Mouse (Mus musculus): ENCODE measurements around the gene Bcl9l.
A peak's percentile ranks its signal among the peaks of the same experiment; 100 is the strongest.

The Bcl9l gene

DNA sequence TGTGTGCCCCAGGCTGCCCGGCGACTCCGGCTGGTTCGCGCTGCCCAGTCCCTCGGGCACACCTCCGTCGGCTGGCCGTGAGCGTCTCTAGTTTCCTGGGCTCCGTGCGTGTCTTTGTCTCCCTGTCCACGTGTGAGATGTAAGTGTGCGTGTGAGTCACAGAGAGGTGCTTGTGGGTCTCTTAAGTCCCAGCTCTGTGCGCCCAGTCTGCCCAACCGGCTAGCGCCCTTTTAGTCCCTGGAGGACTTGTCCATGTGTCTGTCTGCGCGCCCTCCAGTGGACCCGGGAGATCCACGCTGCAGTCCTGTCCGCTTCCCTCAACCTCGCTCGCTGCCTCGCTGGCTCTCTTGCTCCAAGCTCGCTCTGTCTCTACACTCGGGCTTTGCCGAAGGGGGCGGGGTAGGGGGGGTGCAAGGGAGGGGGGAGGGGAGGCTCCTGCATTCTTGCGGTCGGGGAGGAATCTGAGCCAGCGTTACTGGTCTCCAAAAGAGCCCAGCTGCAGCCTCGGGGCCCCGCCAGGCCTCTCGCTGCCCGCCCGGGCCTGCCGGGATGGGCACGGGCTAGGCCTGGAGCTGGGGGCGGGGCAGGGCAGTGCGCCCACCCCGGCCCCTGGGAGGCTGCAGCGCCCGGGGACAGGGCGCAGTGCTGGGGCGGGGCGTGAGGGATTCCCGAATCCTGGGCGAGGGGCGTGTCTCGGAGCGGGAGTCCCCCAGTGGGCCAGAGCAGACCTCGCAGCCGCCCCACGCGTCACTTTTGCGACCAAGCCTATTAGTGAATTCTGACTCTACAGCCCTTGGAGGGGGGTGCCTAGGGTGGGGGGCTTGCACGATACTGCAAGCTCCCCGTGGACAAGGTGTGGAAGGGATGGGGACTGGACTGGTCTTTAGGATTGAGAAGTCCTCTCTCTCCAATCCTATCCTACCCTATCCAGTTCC is 16.1 kb downstream of the Bcl9l start:
- DNase-seq = peak; percentile 93

DNA sequence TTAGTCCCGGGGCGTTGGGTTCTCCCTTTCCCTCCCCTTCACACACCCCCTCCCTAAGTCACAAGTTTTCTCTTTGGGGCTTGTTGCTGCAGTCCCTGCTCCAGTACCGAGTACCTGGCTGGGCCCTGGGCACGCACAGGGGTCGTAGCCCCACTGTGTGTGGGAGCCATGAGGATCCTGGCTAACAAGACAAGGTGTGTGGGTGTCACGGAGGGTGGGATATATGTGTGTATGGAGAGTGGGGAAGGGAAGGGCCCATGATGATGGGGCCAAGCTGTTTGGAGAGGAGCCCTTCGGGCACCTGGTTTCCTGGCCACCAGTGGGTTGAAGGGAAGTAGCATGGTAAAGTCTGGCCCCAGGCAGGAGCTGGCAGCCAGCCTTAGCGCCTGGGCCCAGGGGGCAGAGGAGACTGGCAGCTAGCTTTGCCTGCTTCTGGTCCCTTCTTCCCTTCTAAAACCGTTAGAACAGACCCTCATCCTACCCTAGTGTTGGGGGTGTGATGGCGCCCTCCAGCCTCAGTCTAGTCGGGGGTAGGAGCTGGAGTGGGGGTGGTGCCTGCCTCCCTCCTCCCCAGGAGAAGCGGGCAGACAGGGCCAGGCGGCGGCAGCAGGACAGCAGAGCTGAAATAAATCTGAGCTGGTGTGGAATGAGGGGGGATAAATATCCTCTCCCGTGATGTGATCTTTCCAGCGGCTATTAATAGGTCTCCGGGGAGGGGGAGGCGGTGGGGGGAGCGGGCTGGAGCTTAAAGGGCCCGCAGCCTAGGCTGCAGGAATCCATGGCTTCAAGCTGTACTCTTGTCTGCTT is 16.9 kb downstream of the Bcl9l start:
- no peak for DNase-seq

DNA sequence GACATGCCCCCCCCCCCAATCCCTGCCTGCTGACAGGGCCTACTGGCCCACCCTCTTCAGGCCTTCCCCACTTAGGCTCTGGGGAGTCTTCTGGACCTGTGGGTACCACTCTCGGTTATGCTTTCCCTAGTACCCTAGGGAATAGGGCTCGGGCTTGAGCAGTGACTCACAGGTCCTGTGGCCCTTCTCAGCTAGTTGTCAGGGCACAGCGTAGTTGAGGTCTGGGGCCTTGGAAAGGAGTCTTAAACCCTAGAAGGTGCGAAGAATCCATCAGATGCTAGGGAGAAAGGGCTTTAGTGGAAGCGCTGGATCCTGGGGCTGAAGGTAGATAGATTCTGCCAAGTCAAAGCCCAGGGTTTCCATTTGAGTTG is 17.5 kb downstream of the Bcl9l start:
- no peak for DNase-seq

DNA sequence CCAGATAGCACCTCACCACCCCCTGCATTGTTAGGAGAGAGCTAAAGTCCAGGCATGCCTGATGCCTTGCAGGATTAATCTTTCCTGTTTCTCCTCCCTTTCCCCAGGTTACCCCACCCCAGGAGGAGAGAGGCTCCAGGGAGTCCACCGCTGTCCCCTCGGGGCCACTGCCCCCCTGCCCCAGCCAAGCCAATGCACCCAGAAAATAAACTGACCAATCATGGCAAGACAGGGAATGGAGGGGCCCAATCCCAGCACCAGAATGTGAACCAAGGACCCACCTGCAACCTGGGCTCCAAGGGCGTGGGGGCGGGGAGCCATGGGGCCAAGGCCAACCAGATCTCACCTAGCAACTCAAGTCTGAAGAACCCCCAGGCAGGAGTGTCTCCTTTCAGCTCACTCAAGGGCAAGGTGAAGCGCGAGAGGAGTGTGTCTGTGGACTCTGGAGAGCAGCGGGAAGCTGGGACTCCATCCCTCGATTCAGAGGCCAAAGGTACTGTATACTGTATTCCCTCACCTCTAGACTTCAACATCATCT is 18.1 kb downstream of the Bcl9l start:
- no peak for DNase-seq

DNA sequence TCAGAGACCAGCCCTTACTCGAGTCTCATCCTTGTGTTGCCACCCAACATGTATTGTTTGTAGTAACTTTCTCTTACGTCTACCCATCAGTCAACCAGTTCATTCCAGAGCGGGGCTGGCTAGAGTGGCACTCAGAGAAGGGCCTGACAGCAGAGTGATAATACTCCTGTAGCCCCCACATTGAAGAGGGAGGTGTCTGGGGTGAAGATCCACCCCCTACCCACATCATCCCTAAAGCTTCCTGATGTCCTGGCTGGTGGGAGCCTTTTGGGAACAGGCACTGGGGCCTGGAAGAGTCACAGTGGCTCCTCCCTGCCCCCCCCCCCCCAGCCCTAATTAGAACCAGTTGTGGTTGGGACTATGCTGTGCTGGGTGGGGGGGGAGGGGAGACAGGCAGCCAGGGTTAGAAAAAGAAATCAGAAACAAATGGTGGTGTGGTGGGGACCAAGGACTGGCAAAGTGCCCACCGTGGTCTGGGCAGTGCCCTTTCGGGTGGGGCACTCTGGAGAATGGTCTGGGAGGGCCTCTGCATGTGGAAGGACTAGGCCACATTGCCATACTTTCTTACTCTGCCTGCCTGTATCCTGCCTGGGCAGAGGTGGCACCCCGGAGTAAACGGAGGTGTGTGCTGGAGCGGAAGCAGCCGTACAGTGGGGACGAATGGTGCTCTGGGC is 18.7 kb downstream of the Bcl9l start:
- DNase-seq = no peak

DNA sequence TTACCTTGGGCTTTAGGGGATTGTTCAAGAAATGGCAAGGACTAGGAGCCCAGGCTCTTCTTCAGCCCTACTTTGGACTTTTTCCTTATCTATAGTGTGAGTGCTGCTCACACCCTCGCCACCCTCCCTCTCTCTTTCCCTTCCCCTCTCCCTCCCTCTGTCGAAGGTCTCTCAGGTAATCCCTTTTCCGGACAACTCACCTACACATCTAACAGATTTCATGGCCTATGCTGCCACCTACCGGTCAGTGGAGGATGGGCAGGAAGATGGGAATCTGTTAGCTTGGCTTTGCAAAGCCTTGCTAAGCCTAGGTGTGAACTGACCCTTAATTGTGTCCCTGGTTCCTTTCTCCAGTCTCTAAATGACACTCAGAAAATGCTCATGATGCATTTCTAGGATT is 19.4 kb downstream of the Bcl9l start:
- peak; percentile 93 for DNase-seq

DNA sequence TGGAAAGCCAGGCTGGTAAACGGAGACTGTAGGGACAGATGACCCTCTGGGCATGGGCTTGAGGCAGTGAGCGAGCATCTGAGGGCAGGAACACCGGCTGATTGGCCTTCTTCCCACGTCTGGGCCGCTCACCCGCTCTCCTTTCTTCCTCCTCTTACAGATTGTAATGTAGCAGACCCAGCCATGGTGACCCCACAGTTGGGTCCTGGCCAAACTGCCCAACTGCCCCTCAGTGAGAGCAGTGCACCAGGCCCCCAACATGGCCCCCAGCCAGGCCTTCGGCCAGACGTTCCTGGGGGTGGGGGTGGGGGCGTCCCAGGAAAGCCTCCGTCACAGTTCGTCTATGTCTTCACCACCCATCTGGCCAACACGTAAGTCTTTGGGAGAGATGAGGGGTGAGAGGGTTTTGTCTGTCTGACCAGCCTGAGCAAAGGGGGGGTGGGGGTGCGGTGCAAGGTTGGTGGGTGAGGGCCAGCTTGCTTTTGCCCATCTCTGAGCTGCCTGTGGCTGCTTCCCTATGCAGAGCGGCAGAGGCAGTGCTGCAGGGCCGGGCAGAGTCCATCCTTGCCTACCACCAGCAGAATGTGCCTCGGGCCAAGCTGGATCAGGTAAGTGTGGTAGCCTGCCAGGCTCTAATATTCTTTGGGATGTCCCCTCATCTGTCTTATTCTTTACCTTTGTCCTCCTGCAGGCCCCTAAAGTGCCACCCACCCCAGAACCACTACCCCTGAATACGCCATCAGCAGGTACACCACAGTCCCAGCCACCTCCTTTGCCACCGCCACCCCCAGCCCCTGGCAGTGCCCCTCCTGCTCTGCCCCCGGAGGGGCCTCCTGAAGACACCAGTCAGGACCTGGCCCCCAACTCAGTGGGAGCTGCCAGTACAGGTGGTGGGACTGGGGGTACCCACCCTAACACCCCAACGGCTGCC is 22.5 kb downstream of the Bcl9l start:
- DNase-seq = no peak

DNA sequence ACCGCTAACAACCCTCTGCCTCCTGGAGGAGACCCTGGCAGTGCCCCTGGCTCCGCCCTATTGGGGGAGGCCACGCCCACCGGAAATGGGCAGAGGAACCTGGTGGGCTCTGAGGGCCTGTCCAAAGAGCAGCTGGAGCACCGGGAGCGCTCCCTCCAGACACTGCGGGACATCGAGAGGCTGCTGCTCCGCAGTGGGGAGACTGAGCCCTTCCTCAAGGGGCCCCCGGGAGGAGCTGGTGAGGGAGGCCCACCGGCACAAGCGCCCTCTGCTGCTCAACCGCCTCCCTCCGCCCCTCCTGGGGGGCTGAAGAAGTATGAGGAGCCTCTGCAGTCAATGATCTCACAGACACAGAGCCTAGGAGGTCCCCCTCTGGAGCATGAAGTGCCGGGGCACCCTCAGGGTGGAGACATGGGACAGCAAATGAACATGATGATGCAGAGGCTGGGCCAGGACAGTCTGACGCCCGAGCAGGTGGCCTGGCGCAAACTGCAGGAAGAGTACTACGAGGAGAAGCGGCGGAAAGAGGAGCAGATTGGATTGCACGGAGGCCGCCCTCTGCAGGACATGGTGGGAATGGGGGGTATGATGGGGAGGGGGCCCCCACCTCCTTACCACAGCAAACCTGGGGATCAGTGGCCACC is 23.3 kb downstream of the Bcl9l start:
- no peak for DNase-seq

DNA sequence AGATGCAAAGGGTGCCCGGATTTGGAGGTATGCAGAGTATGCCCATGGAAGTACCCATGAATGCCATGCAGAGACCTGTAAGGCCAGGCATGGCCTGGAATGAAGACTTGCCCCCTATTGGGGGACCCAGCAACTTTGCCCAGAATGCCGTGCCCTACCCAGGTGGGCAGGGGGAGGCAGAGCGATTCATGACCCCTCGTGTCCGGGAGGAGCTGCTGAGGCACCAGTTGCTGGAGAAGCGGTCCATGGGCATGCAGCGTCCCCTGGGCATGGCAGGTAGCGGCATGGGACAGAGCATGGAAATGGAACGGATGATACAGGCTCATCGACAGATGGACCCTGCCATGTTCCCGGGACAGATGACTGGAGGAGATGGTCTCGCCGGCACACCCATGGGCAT is 23.9 kb downstream of the Bcl9l start:
- DNase-seq = no peak

DNA sequence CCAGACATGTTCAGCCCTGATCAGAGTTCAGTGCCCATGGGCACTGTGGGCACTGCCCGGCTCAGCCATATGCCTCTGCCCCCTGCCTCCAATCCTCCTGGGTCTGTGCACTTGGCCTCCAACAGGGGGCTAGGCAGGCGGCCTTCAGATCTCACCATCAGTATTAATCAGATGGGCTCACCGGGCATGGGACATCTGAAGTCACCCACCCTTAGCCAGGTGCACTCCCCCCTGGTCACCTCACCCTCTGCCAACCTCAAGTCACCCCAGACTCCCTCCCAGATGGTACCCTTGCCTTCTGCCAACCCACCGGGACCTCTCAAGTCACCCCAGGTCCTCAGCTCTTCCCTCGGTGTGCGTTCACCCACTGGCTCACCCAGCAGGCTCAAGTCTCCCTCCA is 24.7 kb downstream of the Bcl9l start:
- DNase-seq = no peak

DNA sequence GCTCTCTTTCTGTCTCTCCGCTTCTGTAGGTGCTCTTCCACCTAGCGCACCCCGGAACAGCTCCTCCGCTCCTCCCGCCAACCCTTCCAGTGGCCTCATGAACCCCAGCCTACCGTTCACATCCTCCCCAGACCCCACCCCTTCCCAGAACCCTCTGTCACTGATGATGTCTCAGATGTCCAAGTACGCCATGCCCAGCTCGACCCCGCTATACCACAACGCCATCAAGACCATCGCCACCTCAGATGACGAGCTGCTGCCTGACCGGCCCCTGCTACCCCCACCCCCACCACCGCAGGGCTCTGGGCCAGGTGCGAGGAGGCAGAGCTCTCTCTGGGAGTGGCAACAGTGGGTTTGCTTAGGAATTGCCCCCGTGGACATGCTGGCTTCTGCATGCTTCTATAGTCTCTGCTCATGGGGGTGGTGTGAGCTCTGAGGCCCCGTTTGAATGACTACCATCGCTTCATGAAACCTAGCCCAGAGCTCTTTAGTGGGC is 25.5 kb downstream of the Bcl9l start:
- no peak for DNase-seq

DNA sequence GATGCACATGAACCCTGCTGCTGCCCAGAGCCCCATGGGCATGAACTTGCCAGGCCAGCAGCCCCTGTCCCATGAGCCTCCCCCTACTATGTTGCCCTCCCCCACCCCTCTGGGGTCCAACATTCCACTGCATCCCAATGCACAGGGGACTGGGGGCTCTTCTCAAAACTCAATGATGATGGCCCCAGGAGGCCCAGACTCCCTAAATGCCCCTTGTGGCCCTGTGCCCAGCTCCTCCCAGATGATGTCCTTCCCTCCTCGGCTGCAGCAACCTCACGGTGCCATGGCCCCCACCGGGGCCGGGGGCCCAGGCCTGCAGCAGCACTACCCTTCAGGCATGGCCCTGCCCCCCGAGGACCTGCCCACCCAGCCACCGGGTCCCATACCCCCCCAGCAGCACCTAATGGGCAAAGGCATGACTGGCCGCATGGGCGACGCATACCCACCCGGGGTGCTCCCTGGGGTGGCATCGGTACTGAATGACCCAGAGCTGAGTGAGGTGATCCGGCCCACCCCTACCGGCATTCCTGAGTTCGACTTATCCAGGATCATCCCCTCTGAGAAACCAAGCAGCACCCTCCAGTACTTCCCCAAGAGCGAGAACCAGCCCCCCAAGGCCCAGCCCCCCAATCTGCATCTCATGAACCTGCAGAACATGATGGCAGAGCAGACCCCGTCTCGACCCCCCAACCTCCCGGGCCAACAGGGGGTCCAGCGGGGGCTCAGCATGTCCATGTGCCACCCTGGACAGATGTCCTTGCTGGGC is 26.3 kb downstream of the Bcl9l start:
- DNase-seq = no peak

DNA sequence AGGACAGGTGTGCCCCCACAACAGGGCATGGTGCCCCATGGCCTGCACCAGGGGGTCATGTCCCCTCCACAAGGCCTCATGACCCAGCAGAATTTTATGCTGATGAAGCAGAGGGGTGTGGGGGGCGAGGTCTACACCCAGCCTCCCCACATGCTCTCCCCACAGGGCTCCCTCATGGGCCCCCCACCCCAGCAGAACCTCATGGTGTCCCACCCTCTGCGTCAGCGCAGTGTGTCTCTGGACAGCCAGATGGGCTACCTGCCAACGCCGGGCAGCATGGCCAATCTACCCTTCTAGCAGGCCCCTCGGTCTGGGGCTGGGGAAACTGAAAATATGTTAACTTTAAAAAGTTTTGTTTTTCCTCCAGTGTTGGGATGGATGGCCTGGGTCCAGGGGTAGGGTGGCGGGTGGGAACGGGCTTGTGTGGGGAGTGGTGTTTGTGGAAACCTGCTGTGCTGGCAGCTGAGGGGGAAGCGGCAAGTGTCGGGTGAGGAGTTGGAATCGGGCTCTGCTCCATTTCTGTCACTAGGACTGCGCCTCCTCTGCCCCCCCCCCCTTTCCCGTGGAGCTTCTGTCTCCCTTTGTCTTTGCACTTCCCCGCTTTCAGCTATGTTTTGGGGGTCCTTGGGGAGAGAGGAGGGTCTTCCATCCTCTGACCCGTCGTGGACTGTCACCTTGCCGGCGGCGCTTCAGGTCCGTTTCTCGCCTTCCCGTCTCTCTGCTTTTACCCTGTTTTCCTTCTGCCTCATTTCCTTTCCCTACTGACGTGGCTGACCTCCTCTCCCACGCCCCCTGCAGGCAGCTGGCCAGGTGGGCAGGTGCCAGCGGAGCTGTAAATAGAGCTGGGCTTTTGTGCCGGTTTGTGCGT is 27.1 kb downstream of the Bcl9l start:
- peak; percentile 95 for DNase-seq

DNA sequence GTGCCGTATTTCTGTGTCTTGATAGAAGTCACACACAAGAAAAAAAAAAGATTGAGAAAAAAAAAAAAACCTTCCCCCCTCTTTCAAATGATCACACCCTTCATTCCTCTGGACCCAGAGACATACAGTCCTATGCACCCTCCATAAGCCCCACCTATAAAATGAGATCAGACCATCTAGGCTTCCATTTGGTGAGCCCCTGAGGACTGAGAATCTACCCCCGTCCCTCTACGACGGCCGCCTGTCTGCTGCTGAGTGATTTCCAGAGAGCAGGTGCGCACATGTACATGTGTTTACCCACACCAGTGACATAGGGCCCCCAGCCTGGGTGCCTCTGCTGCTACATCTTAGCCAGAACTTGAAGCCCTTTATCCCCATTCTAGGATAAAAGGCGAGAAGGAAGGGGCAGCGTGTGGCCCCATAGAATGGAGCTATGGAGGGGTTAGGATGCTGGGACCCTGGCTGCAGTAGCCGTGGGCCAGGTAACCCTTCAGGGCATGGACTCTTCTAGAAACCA is 27.8 kb downstream of the Bcl9l start:
- DNase-seq = no peak

DNA sequence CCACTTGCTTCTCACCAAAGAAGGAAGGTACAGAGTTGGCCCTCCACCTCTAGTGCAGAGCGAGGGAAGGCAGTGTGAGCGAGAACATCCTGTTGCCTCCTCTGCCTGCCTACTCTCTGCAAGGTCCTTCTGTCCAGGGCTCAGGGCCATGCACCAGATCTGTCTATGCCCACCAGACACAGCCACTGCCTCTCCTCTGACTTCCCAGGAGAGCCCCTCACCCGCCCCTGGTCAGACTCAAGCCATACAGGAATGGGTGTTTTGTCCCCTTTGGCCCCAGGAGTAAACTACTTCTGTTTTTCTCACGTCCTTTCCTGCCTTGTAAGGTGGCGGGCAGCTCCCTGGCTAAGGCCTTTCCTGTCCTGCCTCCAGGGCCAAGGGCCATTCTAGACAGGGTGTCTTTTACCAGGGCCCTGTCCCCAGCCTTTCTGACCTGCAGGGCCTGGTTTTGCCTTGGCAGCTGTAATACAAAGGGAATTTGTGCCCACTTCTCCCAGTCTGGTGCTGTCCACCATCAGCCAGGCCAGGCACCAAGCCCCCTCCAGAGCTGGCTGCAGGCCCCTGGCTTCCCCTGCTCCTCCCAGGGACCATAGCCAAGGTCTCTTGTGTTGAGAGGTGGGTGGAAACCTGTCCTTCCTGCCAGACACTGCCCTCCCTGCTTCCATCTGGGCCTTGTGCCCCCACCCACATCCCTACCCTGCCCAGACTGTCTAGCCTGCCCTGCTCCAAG is 28.4 kb downstream of the Bcl9l start:
- peak; percentile 71 for DNase-seq

DNA sequence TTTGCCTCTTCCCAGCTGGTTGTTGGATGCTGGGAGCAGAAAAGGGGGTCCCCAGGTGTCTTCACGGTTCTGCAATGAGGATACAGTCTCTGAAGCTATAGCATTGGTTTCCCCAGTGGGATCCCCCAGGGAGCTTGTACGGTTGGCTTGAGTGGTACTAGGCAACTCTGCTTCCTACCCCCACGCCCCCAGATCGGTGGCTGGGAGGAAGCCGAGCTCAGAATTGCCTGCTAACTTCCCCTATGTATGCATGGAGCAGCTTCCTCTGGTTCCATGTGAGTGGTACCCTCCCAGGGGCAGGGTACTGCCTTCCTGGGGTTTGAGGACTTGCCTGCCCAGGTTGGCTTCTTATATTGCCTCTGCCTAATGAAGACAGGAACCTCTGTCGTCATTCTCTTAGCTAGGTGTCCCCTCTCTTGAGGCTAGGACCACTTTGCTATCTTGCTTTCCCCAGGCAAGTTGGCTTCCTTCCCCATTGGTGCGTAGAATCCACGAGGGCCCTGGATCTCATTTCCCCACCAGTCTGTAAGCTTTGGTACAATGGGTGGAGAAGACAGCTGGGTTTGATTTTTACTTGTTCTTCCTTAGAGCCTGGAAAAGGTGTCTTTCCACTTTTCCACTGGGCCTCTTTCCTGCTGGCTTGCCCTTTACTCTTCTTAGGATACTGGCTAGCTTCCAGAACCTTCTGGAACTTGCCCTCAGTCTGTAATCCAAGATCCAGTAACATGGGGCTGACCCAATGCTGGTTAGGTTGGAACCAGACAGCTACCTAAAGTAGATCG is 29.5 kb downstream of the Bcl9l start:
- no peak for DNase-seq

DNA sequence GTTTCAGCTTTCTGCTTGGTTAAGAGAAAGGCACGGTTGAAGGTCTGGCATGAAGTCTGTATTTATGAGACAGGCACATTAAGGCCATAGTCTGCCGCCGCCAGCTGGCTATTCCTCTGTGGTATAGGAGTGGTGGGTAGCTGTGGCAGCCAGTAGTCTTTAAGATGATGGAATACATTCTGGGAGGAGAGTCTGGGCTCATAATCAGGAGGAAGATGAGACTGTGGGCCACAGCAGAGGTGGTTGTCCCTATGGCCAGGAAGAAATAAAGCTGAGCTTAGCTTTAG is 30.0 kb downstream of the Bcl9l start:
- no peak for DNase-seq

DNA sequence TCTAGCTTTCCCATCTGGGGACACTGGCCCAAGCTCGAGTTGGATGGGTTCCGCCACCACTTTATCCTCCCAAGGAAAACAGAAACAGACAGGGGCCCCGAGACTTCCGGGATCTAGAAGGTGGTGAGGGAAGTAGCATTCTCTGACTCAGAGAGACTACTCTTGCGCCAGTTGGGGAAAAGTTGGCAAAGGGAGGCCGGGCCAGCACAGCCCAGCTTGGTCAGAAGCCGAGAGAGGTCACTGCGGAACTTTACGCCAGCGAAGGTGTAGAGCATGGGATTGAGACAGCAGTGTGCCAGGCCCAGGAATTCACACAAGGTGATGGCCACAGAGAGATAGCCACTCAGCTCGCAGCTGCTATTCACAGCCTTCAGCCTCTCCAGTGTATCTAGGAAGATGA is 30.5 kb downstream of the Bcl9l start:
- DNase-seq = no peak
